Mouse (Mus musculus) skeletal muscle tissue, postnatal 0 days (tissue): ENCODE measurements around the gene Stard10. TPM values are rescaled to one million over a fixed set of nuclear protein-coding genes. Genes with fewer than 3 reads are reported as not detected.

ENCODE experiments used
- polyA plus RNA-seq: library from polyadenylated mRNA; unstranded; fragments of >200 nt; fragmentation: Nextera tagmentation; extraction: Ambion mirVana; gene quantifications from 2 replicates; pipeline ENCODE4 v1.2.1, GENCODE M21; 2015

Stard10 gene
- polyA plus RNA-seq: 3.5 and 4.8 TPM in 2 replicates

DNA sequence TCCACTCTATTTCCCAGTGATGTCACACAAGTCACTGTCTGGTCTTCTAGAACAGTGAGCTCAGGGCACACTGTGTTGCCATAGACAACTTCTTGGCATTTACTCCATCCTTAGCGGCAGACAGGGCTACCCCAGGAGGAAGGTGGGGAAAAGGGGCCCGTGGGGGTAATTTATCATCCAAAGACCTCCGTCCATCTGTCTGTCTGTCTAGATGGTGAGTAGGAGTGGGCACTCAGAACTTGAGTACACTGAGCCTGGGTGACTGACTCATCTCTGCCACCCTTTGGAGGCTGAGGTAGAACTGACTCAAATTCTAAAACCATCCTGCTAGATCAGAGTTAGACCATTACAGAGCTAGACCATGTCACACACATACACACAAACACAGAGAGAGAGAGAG lies at the start of gene Stard10:
Gene Stard10, plus strand, starts transcription at position 73 of the 400 bp plus-strand sequence.

DNA sequence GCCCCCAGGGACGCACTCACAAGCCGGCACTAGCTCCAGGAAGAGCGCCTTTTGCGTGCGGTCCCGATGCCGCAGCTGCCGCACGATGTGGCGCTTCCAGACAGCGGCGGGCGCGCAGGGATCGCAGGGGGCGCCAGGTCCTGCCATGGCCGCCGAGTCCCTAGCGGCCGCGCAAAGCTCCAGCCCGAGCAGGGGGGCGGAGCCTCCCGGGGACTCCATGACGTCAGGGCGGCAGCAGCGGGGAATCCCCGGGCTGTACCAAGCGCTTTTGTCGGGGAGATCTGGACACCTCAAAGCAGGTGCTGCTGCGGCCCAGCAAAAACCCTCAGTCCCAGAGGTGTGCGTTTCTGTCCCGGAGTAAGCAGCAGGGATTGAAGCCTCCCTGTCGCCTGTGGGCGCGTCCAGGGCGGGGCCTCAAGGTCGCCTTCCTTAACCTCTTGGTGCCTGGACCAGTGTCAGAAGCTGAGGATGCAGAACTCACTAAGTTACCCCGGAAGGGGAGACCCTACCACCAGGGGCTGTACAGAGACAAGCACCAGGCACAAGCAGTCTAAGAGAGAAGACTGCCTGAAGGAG lies 14.9 kb upstream of the Stard10 start, which contains the start of gene Atg16l2:
Gene Atg16l2, minus strand, starts transcription at position 371 of the 576 bp plus-strand sequence.

DNA sequence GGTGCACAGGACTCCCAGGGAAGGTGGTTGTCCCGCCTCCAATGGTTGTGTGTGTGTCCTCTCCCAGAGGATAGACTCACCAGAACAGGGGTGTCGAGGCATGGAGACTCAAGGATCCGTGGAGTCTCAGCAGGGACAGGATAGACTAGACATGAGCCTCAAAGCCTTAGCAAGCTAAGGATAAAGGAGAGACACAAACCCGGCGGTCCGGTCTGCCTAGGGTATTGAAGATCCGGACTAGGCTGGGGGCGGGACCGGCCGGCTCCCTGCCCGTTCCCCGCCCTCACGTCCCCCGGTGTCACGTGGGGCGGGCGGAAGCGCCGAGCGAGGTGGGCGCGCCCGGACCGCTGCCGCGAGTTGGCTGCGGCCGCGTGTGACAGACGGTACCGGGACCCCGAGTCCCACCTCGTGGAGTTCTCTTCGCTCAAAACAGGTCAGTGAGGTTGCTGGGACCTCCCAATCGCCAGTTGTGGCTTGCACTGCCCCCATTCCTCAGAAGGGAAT lies 30.9 kb downstream of the Stard10 start, which contains the start of gene Arap1:
Gene Arap1, plus strand, starts transcription at position 301 of the 504 bp plus-strand sequence.

Other genes with a start within 250 kb of the Stard10 start
- gene Fchsd2, start 224.2 kb upstream of the Stard10 start, polyA plus RNA-seq: 6.6 and 6.8 TPM in 2 replicates
- 5.5 and 6.3 TPM in 2 replicates for gene Atg16l2, start 14.8 kb upstream of the Stard10 start, polyA plus RNA-seq
- gene Arap1, start 31.0 kb downstream of the Stard10 start, polyA plus RNA-seq: 25.1 and 29.6 TPM in 2 replicates
- not detected in 2 replicates for gene Gm45837, start 93.8 kb downstream of the Stard10 start, polyA plus RNA-seq
- gene Pde2a, start 104.6 kb downstream of the Stard10 start, polyA plus RNA-seq: 35.9 and 37.2 TPM in 2 replicates